Mouse (Mus musculus) cerebellum, adult 9-11 months (tissue): ENCODE results near the gene Lrrc58.

Source experiments
- DNase-seq: peaks from one replicate; pipeline ENCODE4 v3.0.0; 2022

Lrrc58 gene

GRCm38 (mm10) chr16:37869470-37870231, 1.5 kb downstream of the Lrrc58 start:
- no peak for DNase-seq

GRCm38 (mm10) chr16:37871112-37871715, 3.0 kb downstream of the Lrrc58 start:
- peak; percentile 22 for DNase-seq

- no peak for DNase-seq
Observed at GRCm38 (mm10) chr16:37874501-37875235, 6.5 kb downstream of the Lrrc58 start.

GRCm38 (mm10) chr16:37877406-37877805, 9.2 kb downstream of the Lrrc58 start:
- DNase-seq = no peak

GRCm38 (mm10) chr16:37878951-37879505, 10.8 kb downstream of the Lrrc58 start:
- no peak for DNase-seq

GRCm38 (mm10) chr16:37879750-37880419, 11.7 kb downstream of the Lrrc58 start:
- no peak for DNase-seq

GRCm38 (mm10) chr16:37881168-37881567, 13.0 kb downstream of the Lrrc58 start:
- DNase-seq = no peak

GRCm38 (mm10) chr16:37888986-37889385, 20.8 kb downstream of the Lrrc58 start:
- DNase-seq = no peak

- no peak for DNase-seq
Observed at GRCm38 (mm10) chr16:37892667-37893066, 24.5 kb downstream of the Lrrc58 start.

GRCm38 (mm10) chr16:37893381-37893780, 25.2 kb downstream of the Lrrc58 start:
- DNase-seq = no peak

GRCm38 (mm10) chr16:37893942-37894341, 25.8 kb downstream of the Lrrc58 start:
- no peak for DNase-seq

- no peak for DNase-seq
Observed at GRCm38 (mm10) chr16:37898790-37899189, 30.6 kb downstream of the Lrrc58 start.

GRCm38 (mm10) chr16:37899357-37899756, 31.2 kb downstream of the Lrrc58 start:
- no peak for DNase-seq

GRCm38 (mm10) chr16:37901318-37901717, 33.1 kb downstream of the Lrrc58 start:
- DNase-seq = no peak

- DNase-seq = no peak
Observed at GRCm38 (mm10) chr16:37906456-37906855, 38.3 kb downstream of the Lrrc58 start.

GRCm38 (mm10) chr16:37911086-37911485, 42.9 kb downstream of the Lrrc58 start:
- DNase-seq = no peak

- DNase-seq = peak; percentile 16
Observed at GRCm38 (mm10) chr16:37916138-37916817, 48.1 kb downstream of the Lrrc58 start, which contains the start of gene Gpr156. TSS of gene Gpr156 (plus strand) at chr16:37916496.

- no peak for DNase-seq
Observed at GRCm38 (mm10) chr16:37916818-37917201, 48.6 kb downstream of the Lrrc58 start.

- DNase-seq = no peak
Observed at GRCm38 (mm10) chr16:37919000-37919399, 50.8 kb downstream of the Lrrc58 start.

GRCm38 (mm10) chr16:37920842-37921409, 52.7 kb downstream of the Lrrc58 start:
- no peak for DNase-seq

- DNase-seq = no peak
Observed at GRCm38 (mm10) chr16:37926087-37926486, 57.9 kb downstream of the Lrrc58 start.

GRCm38 (mm10) chr16:37927117-37927516, 58.9 kb downstream of the Lrrc58 start:
- no peak for DNase-seq
